Comparison of ENCODE assay signal across 9 mouse cellular contexts in the genomic region with DNA sequence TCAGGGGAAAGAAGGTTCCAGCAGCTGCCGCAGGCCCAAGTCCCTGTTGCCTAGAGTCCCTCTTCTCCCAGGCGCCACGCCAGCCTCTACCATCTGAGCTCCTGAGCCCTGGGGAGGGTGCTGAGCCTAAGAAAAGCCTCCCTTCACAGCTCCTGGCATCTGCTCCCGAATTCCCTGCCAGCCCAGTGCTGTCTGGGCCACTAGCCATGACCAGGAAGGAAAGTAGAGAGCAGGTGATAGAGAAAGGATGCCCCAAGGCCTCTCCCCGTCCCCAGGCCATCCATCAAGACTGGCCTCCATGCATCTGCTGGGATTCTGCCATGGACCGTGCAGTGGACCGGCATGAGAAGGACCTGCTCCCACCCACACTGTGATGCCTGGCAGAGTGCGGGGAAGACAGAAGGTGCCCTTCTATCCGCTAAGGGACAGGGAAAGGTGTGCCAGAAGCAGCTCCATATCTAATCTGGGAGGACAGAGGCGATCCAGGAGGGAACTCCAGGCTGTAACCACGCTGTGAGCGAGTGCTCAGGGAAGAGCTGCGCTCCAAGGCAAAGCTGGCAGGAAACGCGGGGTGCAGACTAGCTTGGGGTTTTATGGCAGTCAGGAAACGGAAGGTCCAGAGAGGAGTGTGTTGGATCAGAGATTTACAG. TPM values are rescaled to one million over a fixed set of nuclear protein-coding genes. Genes with fewer than 3 reads are reported as not detected.
DNase-seq lines count a peak whose midpoint lies in the region; ATAC-seq lines count a peak whose summit lies in the region.
"Had no signal": no experiment of that assay in that cellular context is flagged by ENCODE, and none has a peak within 500 bp of the region (broad histone marks: within the 10 kb centered on the region; RNA-seq: fewer than 3 reads in every experiment).

No protein-coding gene starts in this region.

- H3K4me2 ChIP-seq in hindbrain, embryonic 14.5 days (replicated peaks) = no peak overlapping the region
- no peak overlapping the region for H3K4me2 ChIP-seq in heart, embryonic 12.5 days
- H3K4me2 ChIP-seq in liver, embryonic 12.5 days = no peak overlapping the region
- H3K4me2 ChIP-seq: limb, embryonic 15.5 days had no signal

- no peaks in the 10 kb centered on the region for H3K27me3 ChIP-seq in hindbrain, embryonic 14.5 days (ENCODE audit: control insufficient read depth, insufficient read depth, low read length)
- no peaks in the 10 kb centered on the region for H3K27me3 ChIP-seq in hindbrain, embryonic 10.5 days (ENCODE audit: insufficient read depth, poor library complexity, severe bottlenecking)
- H3K27me3 ChIP-seq in heart, embryonic 12.5 days (replicated peaks) = no peaks in the 10 kb centered on the region
- H3K27me3 ChIP-seq in liver, embryonic 12.5 days (replicated peaks) = peaks cover 17% of the 10 kb centered on the region; the same call in 1 of the 2 replicates

- ATAC-seq in hindbrain, embryonic 14.5 days (ENCODE audit: low FRiP score) = peak; percentile 63
- ATAC-seq in heart, embryonic 12.5 days (ENCODE audit: insufficient number of reproducible peaks, low FRiP score) = no peak
- ATAC-seq in liver, embryonic 12.5 days = no peak

- 65% methylated on average over 16 of the region's 16 CpGs for WGBS in hindbrain, embryonic 14.5 days
- 76% methylated on average over 16 of the region's 16 CpGs for WGBS in hindbrain, embryonic 10.5 days
- WGBS in heart, embryonic 12.5 days = 68% methylated on average over 16 of the region's 16 CpGs
- 53% methylated on average over 16 of the region's 16 CpGs for WGBS in liver, embryonic 12.5 days (ENCODE audit: insufficient replicate concordance)

- H3K4me1 ChIP-seq in hindbrain, embryonic 14.5 days (replicated peaks; ENCODE audit: control insufficient read depth, insufficient read depth, low read length) = no peaks in the 10 kb centered on the region
- peaks cover 27% of the 10 kb centered on the region for H3K4me1 ChIP-seq in hindbrain, embryonic 10.5 days (replicated peaks)
- peaks cover 66% of the 10 kb centered on the region for H3K4me1 ChIP-seq in heart, embryonic 12.5 days (replicated peaks)
- no peaks in the 10 kb centered on the region for H3K4me1 ChIP-seq in liver, embryonic 12.5 days

- H3K9ac ChIP-seq in hindbrain, embryonic 14.5 days = no peak overlapping the region
- H3K9ac ChIP-seq in heart, embryonic 12.5 days = no peak overlapping the region
- no peak overlapping the region for H3K9ac ChIP-seq in liver, embryonic 12.5 days
- H3K9ac ChIP-seq: limb, embryonic 15.5 days had no signal

- no peaks in the 10 kb centered on the region for H3K36me3 ChIP-seq in hindbrain, embryonic 14.5 days (replicated peaks; ENCODE audit: control insufficient read depth, insufficient read depth)
- no peaks in the 10 kb centered on the region for H3K36me3 ChIP-seq in hindbrain, embryonic 10.5 days
- H3K36me3 ChIP-seq in heart, embryonic 12.5 days = no peaks in the 10 kb centered on the region
- H3K36me3 ChIP-seq in liver, embryonic 12.5 days = no peaks in the 10 kb centered on the region
- H3K36me3 ChIP-seq: limb, embryonic 15.5 days had no signal

- no peaks in the 10 kb centered on the region for H3K9me3 ChIP-seq in hindbrain, embryonic 14.5 days (ENCODE audit: control insufficient read depth, low read length)
- no peaks in the 10 kb centered on the region for H3K9me3 ChIP-seq in hindbrain, embryonic 10.5 days
- no peaks in the 10 kb centered on the region for H3K9me3 ChIP-seq in heart, embryonic 12.5 days (replicated peaks)
- no peaks in the 10 kb centered on the region for H3K9me3 ChIP-seq in liver, embryonic 12.5 days (replicated peaks)
- H3K9me3 ChIP-seq: limb, embryonic 15.5 days had no signal

- peak; percentile 50 for DNase-seq in hindbrain, embryonic 14.5 days (ENCODE audit: low spot score)
- DNase-seq in hindbrain, embryonic 10.5 days (ENCODE audit: low spot score) = no peak
- DNase-seq in cerebellum, postnatal 14 days = peak; percentile 97 to 98
- peak; percentile 62 to 88 for DNase-seq in left cerebral cortex, adult 9 months (ENCODE audit: low spot score in 2 of 2)
- no peak for DNase-seq in retina, postnatal 1 day
- DNase-seq in testis, postnatal 10 days (ENCODE audit: low spot score) = no peak

- H3K4me3 ChIP-seq in hindbrain, embryonic 14.5 days (replicated peaks; ENCODE audit: low read length) = no peak overlapping the region
- no peak overlapping the region for H3K4me3 ChIP-seq in hindbrain, embryonic 10.5 days
- no peak overlapping the region for H3K4me3 ChIP-seq in heart, embryonic 12.5 days
- H3K4me3 ChIP-seq in liver, embryonic 12.5 days = no peak overlapping the region
- H3K4me3 ChIP-seq: limb, embryonic 15.5 days had no signal

- no peak overlapping the region for H3K27ac ChIP-seq in hindbrain, embryonic 14.5 days
- no peak overlapping the region for H3K27ac ChIP-seq in hindbrain, embryonic 10.5 days
- H3K27ac ChIP-seq in heart, embryonic 12.5 days (ENCODE audit: poor library complexity, severe bottlenecking) = peak overlapping the region; percentile 27; the same call in 1 of the 2 replicates
- no peak overlapping the region for H3K27ac ChIP-seq in liver, embryonic 12.5 days
- H3K27ac ChIP-seq: limb, embryonic 15.5 days had no signal

RNA-seq across cellular contexts. Expression of a gene that starts 18.6 kb away (rescaled TPM):
- 11.7 and 13.6 TPM in 2 replicates for polyA plus RNA-seq in hindbrain, embryonic 14.5 days (2014; fragmentation: Nextera tagmentation; extraction: Ambion mirVana)
- polyA plus RNA-seq in hindbrain, embryonic 10.5 days (2016; fragmentation: Nextera tagmentation; extraction: Ambion mirVana) = 0.12 and 0.52 TPM in 2 replicates
- polyA plus RNA-seq in heart, embryonic 12.5 days (2016; fragmentation: Nextera tagmentation; extraction: Ambion mirVana) = 45.1 and 46.2 TPM in 2 replicates
- 0.08 and 0.26 TPM in 2 replicates for polyA plus RNA-seq in liver, embryonic 12.5 days (2016; fragmentation: Nextera tagmentation; extraction: Ambion mirVana)

RNA-seq across cellular contexts. Expression of a gene that starts 41.2 kb away (rescaled TPM):
- polyA plus RNA-seq in hindbrain, embryonic 14.5 days (2014; fragmentation: Nextera tagmentation; extraction: Ambion mirVana) = 33.3 and 41.0 TPM in 2 replicates
- 25.5 and 28.9 TPM in 2 replicates for polyA plus RNA-seq in hindbrain, embryonic 10.5 days (2016; fragmentation: Nextera tagmentation; extraction: Ambion mirVana)
- polyA plus RNA-seq in heart, embryonic 12.5 days (2016; fragmentation: Nextera tagmentation; extraction: Ambion mirVana) = 21.4 and 24.9 TPM in 2 replicates
- 10.3 and 12.1 TPM in 2 replicates for polyA plus RNA-seq in liver, embryonic 12.5 days (2016; fragmentation: Nextera tagmentation; extraction: Ambion mirVana)

Comparison
In these comparisons a context has a peak if more than half of its experiments do, and no peak if none do; other contexts are left out.
1. DNase-seq: peak in hindbrain, embryonic 14.5 days (single experiment), cerebellum, postnatal 14 days (2 of 2) and left cerebral cortex, adult 9 months (2 of 2); none in hindbrain, embryonic 10.5 days (single experiment), retina, postnatal 1 day (single experiment) and testis, postnatal 10 days (single experiment).